Mouse (Mus musculus) brain, adult 2 months (tissue): ENCODE measurements at regions not wholly inside any gene's neighbourhood (a gene's known extent, or its start where the extent isn't known, plus 50 kb on each side); places are given as distances from the start of the nearest gene placed in this dataset.
A peak's percentile ranks its signal among the peaks of the same experiment; 100 is the strongest.

Experiments used
- DNase-seq: peaks from one replicate; pipeline ENCODE4 v3.0.0; 2011; ENCODE audit warnings: low read depth, low spot score

DNA sequence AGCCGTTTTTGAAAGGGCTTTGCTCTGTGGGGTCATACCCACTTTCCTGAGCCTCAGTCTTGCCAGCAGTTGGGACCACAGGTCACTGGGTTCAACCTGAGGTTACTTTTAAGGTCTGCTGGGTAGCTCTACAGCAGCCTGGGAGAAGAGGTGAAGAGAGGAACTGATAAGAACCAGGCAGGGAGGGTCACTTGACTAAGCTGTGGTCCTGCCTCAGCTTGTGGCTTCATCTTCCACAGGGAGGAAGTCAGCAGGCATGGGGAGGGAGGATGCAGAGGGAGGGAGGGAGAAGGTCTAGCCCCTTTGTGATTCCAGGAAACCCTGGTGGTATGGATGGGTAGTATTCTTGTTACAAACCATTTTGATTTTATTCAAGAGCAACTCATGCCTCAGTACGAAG lies 59.9 kb upstream of the Lrpap1 start:
- DNase-seq, result no peak

- no peak for DNase-seq
Observed at GRCm38 (mm10) chr5:35162607-35163006, 57.0 kb upstream of the Lrpap1 start.

DNA sequence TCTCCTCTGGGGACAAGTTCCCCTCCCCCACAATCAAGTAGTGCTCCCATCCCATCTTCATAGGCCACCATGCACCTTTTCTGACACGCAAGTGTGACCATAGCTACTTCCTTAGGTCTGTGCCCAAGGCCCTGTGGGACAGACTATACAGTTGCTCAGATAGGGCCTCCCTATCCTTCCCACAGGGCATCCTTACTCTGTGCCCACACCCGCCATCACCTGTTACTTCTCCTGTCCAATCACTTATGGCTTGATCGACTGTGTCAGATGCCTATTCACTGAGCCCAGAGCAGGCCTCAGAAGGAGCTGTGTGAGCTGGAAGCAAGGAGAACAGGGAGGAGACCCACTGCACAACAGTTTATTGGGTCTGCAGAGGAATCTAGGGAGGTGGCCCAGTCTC lies 56.6 kb upstream of the Lrpap1 start:
- DNase-seq, result no peak

- no peak for DNase-seq
Observed at GRCm38 (mm10) chr5:35160929-35161815, 55.6 kb upstream of the Lrpap1 start.

DNA sequence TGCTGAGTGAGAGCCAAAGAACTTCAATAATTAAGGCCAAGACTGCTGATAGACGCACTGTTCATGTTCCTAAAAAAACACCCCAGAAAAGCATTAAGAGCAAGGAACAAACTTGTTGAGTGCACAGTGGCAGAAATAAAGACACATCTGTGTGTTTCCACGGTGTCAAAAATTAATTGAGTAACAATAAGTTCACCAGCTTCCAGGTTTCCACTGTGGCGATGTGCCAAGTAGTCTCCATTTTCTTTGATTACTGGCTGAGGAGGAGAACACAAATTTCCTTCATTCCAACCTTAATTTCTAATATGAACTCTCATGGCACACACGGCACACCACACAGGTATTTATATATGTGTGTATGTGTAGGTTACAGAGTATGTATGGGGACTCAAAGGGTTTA lies 54.3 kb upstream of the Lrpap1 start:
- DNase-seq, result no peak

GRCm38 (mm10) chr5:35159178-35159661 lies 53.7 kb upstream of the Lrpap1 start:
- DNase-seq, result peak; percentile 95

- no peak for DNase-seq
Observed at GRCm38 (mm10) chr5:35158346-35159047, 52.9 kb upstream of the Lrpap1 start.

DNA sequence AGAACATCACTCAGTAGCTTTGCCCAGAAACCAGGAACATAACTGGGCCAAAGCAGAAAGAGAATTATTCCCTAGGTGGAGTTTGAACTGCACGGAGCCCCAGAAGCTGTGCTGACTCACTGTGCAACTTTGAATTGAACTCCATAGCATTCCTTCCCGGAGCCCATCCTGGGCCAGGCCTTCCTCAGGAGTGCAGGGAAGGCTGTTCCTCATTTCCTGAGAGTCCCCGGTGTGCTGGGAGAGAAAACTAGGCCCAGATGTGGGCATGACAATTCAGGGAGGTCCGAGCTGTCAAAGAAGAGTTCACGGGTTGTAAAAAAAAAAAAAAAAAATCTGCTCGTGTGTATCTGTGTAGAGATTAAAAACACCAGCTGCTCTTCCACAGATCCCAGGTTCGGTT lies 50.8 kb upstream of the Lrpap1 start:
- DNase-seq, result no peak

GRCm38 (mm10) chr5:35155717-35156116 lies 50.2 kb upstream of the Lrpap1 start:
- no peak for DNase-seq
